In the genomic region with DNA sequence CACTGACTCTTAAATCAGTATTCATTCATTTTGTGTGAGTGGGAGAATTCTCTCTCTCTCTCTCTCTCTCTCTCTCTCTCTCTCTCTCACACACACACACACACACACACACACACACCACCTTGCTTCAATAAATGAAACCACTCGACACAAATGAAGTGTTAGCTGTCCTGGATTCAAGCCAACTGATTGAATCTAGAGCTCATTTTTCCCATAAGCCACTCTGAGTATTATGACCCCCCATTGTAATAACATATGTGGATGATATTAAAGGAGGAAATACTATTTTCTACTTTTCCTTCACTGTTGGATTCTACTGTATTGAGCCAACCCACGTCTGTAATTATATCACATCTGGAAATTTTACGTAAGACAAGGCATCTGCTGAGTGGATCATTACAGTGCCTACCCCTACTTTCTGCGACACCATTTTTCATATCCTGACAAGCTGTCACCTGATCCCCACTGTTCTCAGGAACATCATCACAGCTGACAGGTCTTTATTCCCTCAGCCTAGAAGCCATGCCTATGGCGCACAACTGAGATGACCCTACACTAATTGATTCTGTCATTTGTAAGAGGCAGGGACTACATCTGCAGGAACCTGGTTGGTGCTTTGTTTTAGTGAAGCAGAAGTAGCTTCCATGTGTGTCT, we compare ENCODE assay signal across 21 mouse cellular contexts.
A peak's percentile ranks its signal among the peaks of the same experiment; 100 is the strongest.
DNase-seq lines count a peak whose midpoint lies in the region; ATAC-seq lines count a peak whose summit lies in the region.
"Had no signal": no experiment of that assay in that cellular context is flagged by ENCODE, and none has a peak within 500 bp of the region (broad histone marks: within the 10 kb centered on the region; RNA-seq: fewer than 3 reads in every experiment).

No protein-coding gene starts in this region.

- peak; percentile 66; the same call in 1 of the 2 replicates for ATAC-seq in hindbrain, embryonic 13.5 days (ENCODE audit: low FRiP score)
- ATAC-seq in hindbrain, embryonic 11.5 days (ENCODE audit: low FRiP score): no peak
- peak; percentile 21; the same call in 1 of the 2 replicates for ATAC-seq in midbrain, embryonic 16.5 days
- ATAC-seq in midbrain, embryonic 14.5 days (ENCODE audit: low FRiP score, low TSS enrichment): no peak
- ATAC-seq in hindbrain, embryonic 15.5 days (ENCODE audit: low FRiP score, low read depth): peak; percentile 54; the same call in 1 of the 2 replicates
- no peak for ATAC-seq in liver, embryonic 11.5 days (replicated peaks; ENCODE audit: low FRiP score)

- no peak overlapping the region for H3K4me2 ChIP-seq in hindbrain, embryonic 13.5 days
- H3K4me2 ChIP-seq in hindbrain, embryonic 11.5 days (replicated peaks; ENCODE audit: low read depth, low read length): no peak overlapping the region
- H3K4me2 ChIP-seq in midbrain, embryonic 16.5 days (ENCODE audit: low read length): no peak overlapping the region
- no peak overlapping the region for H3K4me2 ChIP-seq in midbrain, embryonic 14.5 days (ENCODE audit: low read length)
- H3K4me2 ChIP-seq in hindbrain, embryonic 15.5 days: no peak overlapping the region
- H3K4me2 ChIP-seq in liver, embryonic 11.5 days: no peak overlapping the region
- H3K4me2 ChIP-seq: heart, embryonic 13.5 days; kidney, embryonic 15.5 days; midbrain, embryonic 12.5 days had no signal

- H3K9me3 ChIP-seq in hindbrain, embryonic 13.5 days: no peaks in the 10 kb centered on the region
- H3K9me3 ChIP-seq in hindbrain, embryonic 11.5 days (ENCODE audit: control insufficient read depth, low read length): no peaks in the 10 kb centered on the region
- H3K9me3 ChIP-seq in midbrain, embryonic 16.5 days (replicated peaks; ENCODE audit: control insufficient read depth, low read length, poor library complexity, severe bottlenecking): no peaks in the 10 kb centered on the region
- no peaks in the 10 kb centered on the region for H3K9me3 ChIP-seq in midbrain, embryonic 14.5 days (ENCODE audit: control insufficient read depth, low read length)
- H3K9me3 ChIP-seq in hindbrain, embryonic 15.5 days: no peaks in the 10 kb centered on the region
- H3K9me3 ChIP-seq in liver, embryonic 11.5 days (ENCODE audit: control insufficient read depth, low read length): no peaks in the 10 kb centered on the region
- H3K9me3 ChIP-seq: heart, embryonic 13.5 days; kidney, embryonic 15.5 days; midbrain, embryonic 12.5 days had no signal

- H3K27ac ChIP-seq in hindbrain, embryonic 13.5 days: no peak overlapping the region; the same call in 1 of the 2 replicates
- H3K27ac ChIP-seq in hindbrain, embryonic 11.5 days (ENCODE audit: low read depth, low read length): no peak overlapping the region
- no peak overlapping the region for H3K27ac ChIP-seq in midbrain, embryonic 16.5 days (ENCODE audit: low read length)
- no peak overlapping the region for H3K27ac ChIP-seq in midbrain, embryonic 14.5 days (replicated peaks; ENCODE audit: low read depth, low read length)
- H3K27ac ChIP-seq in hindbrain, embryonic 15.5 days (replicated peaks): no peak overlapping the region
- H3K27ac ChIP-seq in liver, embryonic 11.5 days (ENCODE audit: low read depth, low read length): no peak overlapping the region
- H3K27ac ChIP-seq: heart, adult 2 months; heart, embryonic 13.5 days; kidney, embryonic 15.5 days; midbrain, embryonic 12.5 days had no signal

- 60% methylated on average over 5 of the region's 5 CpGs for WGBS in hindbrain, embryonic 13.5 days
- 77% methylated on average over 5 of the region's 5 CpGs for WGBS in hindbrain, embryonic 11.5 days
- 71% methylated on average over 5 of the region's 5 CpGs for WGBS in midbrain, embryonic 16.5 days
- 79% methylated on average over 5 of the region's 5 CpGs for WGBS in midbrain, embryonic 14.5 days
- WGBS in hindbrain, embryonic 15.5 days: 58% methylated on average over 5 of the region's 5 CpGs
- 86% methylated on average over 5 of the region's 5 CpGs for WGBS in liver, embryonic 11.5 days

- no peaks in the 10 kb centered on the region for H3K27me3 ChIP-seq in hindbrain, embryonic 13.5 days
- no peaks in the 10 kb centered on the region for H3K27me3 ChIP-seq in hindbrain, embryonic 11.5 days (ENCODE audit: control insufficient read depth, insufficient read depth, low read length)
- H3K27me3 ChIP-seq in midbrain, embryonic 16.5 days (ENCODE audit: control insufficient read depth, insufficient read depth, low read depth, low read length): no peaks in the 10 kb centered on the region
- H3K27me3 ChIP-seq in midbrain, embryonic 14.5 days (ENCODE audit: control insufficient read depth, insufficient read depth, low read length): no peaks in the 10 kb centered on the region
- no peaks in the 10 kb centered on the region for H3K27me3 ChIP-seq in hindbrain, embryonic 15.5 days
- H3K27me3 ChIP-seq in liver, embryonic 11.5 days (replicated peaks; ENCODE audit: control insufficient read depth, insufficient read depth, low read length): no peaks in the 10 kb centered on the region
- H3K27me3 ChIP-seq: heart, embryonic 13.5 days; kidney, embryonic 15.5 days; midbrain, embryonic 12.5 days had no signal

- no peak overlapping the region for H3K4me3 ChIP-seq in hindbrain, embryonic 13.5 days
- no peak overlapping the region for H3K4me3 ChIP-seq in hindbrain, embryonic 11.5 days (ENCODE audit: low read depth, low read length)
- H3K4me3 ChIP-seq in midbrain, embryonic 16.5 days (ENCODE audit: low read depth, low read length): no peak overlapping the region
- no peak overlapping the region for H3K4me3 ChIP-seq in midbrain, embryonic 14.5 days (replicated peaks; ENCODE audit: low read depth, low read length)
- H3K4me3 ChIP-seq in hindbrain, embryonic 15.5 days: no peak overlapping the region
- no peak overlapping the region for H3K4me3 ChIP-seq in liver, embryonic 11.5 days (ENCODE audit: low read depth, low read length)
- H3K4me3 ChIP-seq: heart, adult 2 months; heart, embryonic 13.5 days; kidney, embryonic 15.5 days; midbrain, embryonic 12.5 days had no signal

- H3K9ac ChIP-seq in hindbrain, embryonic 13.5 days: no peak overlapping the region
- H3K9ac ChIP-seq in hindbrain, embryonic 11.5 days (ENCODE audit: low read depth, low read length): no peak overlapping the region
- H3K9ac ChIP-seq in midbrain, embryonic 16.5 days (ENCODE audit: low read depth, low read length): no peak overlapping the region
- H3K9ac ChIP-seq in midbrain, embryonic 14.5 days (replicated peaks; ENCODE audit: low read length): no peak overlapping the region
- no peak overlapping the region for H3K9ac ChIP-seq in hindbrain, embryonic 15.5 days
- H3K9ac ChIP-seq in liver, embryonic 11.5 days (ENCODE audit: low read depth, low read length): no peak overlapping the region
- H3K9ac ChIP-seq: heart, embryonic 13.5 days; kidney, embryonic 15.5 days; midbrain, embryonic 12.5 days had no signal

- no peaks in the 10 kb centered on the region for H3K36me3 ChIP-seq in hindbrain, embryonic 13.5 days
- no peaks in the 10 kb centered on the region for H3K36me3 ChIP-seq in hindbrain, embryonic 11.5 days (ENCODE audit: control insufficient read depth, insufficient read depth, low read length)
- H3K36me3 ChIP-seq in midbrain, embryonic 16.5 days (ENCODE audit: control insufficient read depth, insufficient read depth, low read length): no peaks in the 10 kb centered on the region
- no peaks in the 10 kb centered on the region for H3K36me3 ChIP-seq in midbrain, embryonic 14.5 days (ENCODE audit: control insufficient read depth, insufficient read depth, low read length)
- H3K36me3 ChIP-seq in hindbrain, embryonic 15.5 days: no peaks in the 10 kb centered on the region
- H3K36me3 ChIP-seq in liver, embryonic 11.5 days (ENCODE audit: control insufficient read depth, insufficient read depth, low read length): no peaks in the 10 kb centered on the region
- H3K36me3 ChIP-seq: heart, embryonic 13.5 days; kidney, embryonic 15.5 days; midbrain, embryonic 12.5 days had no signal

- 0 out of 2 replicates have a peak, but pooled peaks cover 6% of the 10 kb centered on the region for H3K4me1 ChIP-seq in hindbrain, embryonic 13.5 days (replicated peaks)
- H3K4me1 ChIP-seq in hindbrain, embryonic 11.5 days (replicated peaks; ENCODE audit: control insufficient read depth, insufficient read depth, low read length): no peaks in the 10 kb centered on the region
- no peaks in the 10 kb centered on the region for H3K4me1 ChIP-seq in midbrain, embryonic 16.5 days (ENCODE audit: control insufficient read depth, insufficient read depth, low read length)
- no peaks in the 10 kb centered on the region for H3K4me1 ChIP-seq in midbrain, embryonic 14.5 days (ENCODE audit: control insufficient read depth, insufficient read depth, low read length)
- H3K4me1 ChIP-seq in hindbrain, embryonic 15.5 days (replicated peaks): no peaks in the 10 kb centered on the region
- no peaks in the 10 kb centered on the region for H3K4me1 ChIP-seq in liver, embryonic 11.5 days (replicated peaks; ENCODE audit: control insufficient read depth, insufficient read depth, low read length)
- H3K4me1 ChIP-seq: heart, embryonic 13.5 days; kidney, embryonic 15.5 days; midbrain, embryonic 12.5 days had no signal

- no peak for DNase-seq in hindbrain, embryonic 11.5 days (ENCODE audit: low spot score)
- no peak for DNase-seq in midbrain, embryonic 14.5 days
- DNase-seq in retina, postnatal 1 day: peak; percentile 57
- no peak for DNase-seq in liver, embryonic 11.5 days (ENCODE audit: low spot score)
- DNase-seq: cerebellum, adult 2 months; cerebellum, postnatal 36 days; gastrocnemius, postnatal 36 days; heart, adult 2 months; heart, postnatal 14 days; kidney, adult 11 months; kidney, postnatal 36 days; layer of hippocampus, adult 9-11 months; liver; lung, postnatal 10 days; thymus, postnatal 25 days had no signal

Comparison
In these comparisons a context has a peak if more than half of its experiments do, and no peak if none do; other contexts are left out.
1. ATAC-seq: peak in hindbrain, embryonic 13.5 days (single experiment), midbrain, embryonic 16.5 days (single experiment) and hindbrain, embryonic 15.5 days (single experiment); none in hindbrain, embryonic 11.5 days (single experiment), midbrain, embryonic 14.5 days (single experiment) and liver, embryonic 11.5 days (single experiment).